Mouse (Mus musculus): Measurements from ENCODE around the gene Mbnl1.
"Not testable (repeated sequence)": the region's sequence is repeated elsewhere in the genome, so short reads cannot be mapped to it uniquely, and the experiment has no call there.

Gene Mbnl1

GRCm38 (mm10) chr3:60472681-60473177 is at the start of gene Mbnl1:
Mbnl1 (plus strand) TSS chr3:60472830.
- DNase-seq = no peak

GRCm38 (mm10) chr3:60424148-60424547 is 48.5 kb upstream of the Mbnl1 start:
- DNase-seq = no peak

- DNase-seq = no peak
These were observed 43.6 kb upstream of the Mbnl1 start for GRCm38 (mm10) chr3:60429049-60429448.

- no peak for DNase-seq
These were observed 35.4 kb upstream of the Mbnl1 start for GRCm38 (mm10) chr3:60437254-60437653.

- DNase-seq = peak; percentile 41 to 66
These were observed 34.9 kb upstream of the Mbnl1 start for GRCm38 (mm10) chr3:60437678-60438232.

GRCm38 (mm10) chr3:60438715-60439114 is 33.9 kb upstream of the Mbnl1 start:
- no peak for DNase-seq

GRCm38 (mm10) chr3:60461828-60462521 is 10.7 kb upstream of the Mbnl1 start:
- DNase-seq = peak in 1 of 2 experiments; percentile 27

GRCm38 (mm10) chr3:60468667-60469066 is 4.0 kb upstream of the Mbnl1 start:
- not testable (repeated sequence) for DNase-seq

GRCm38 (mm10) chr3:60469170-60469805 is 3.3 kb upstream of the Mbnl1 start:
- DNase-seq = peak in 1 of 2 experiments; percentile 14

- DNase-seq = no peak
These were observed 484 bp upstream of the Mbnl1 start for GRCm38 (mm10) chr3:60472011-60472680.

- DNase-seq = no peak
These were observed 1.4 kb downstream of the Mbnl1 start for GRCm38 (mm10) chr3:60473861-60474653.

GRCm38 (mm10) chr3:60474654-60474972 is 2.0 kb downstream of the Mbnl1 start:
- DNase-seq = no peak

GRCm38 (mm10) chr3:60475055-60475454 is 2.4 kb downstream of the Mbnl1 start:
- no peak for DNase-seq

- DNase-seq = no peak
These were observed 4.2 kb downstream of the Mbnl1 start for GRCm38 (mm10) chr3:60476751-60477255.

- DNase-seq = no peak
These were observed 5.8 kb downstream of the Mbnl1 start for GRCm38 (mm10) chr3:60478433-60478832.

- DNase-seq = no peak
These were observed 8.1 kb downstream of the Mbnl1 start for GRCm38 (mm10) chr3:60480716-60481115.

GRCm38 (mm10) chr3:60481740-60482399 is 9.2 kb downstream of the Mbnl1 start:
- no peak for DNase-seq

GRCm38 (mm10) chr3:60483305-60483704 is 10.7 kb downstream of the Mbnl1 start:
- no peak for DNase-seq

GRCm38 (mm10) chr3:60485987-60486712 is 13.5 kb downstream of the Mbnl1 start:
- DNase-seq = no peak

- no peak for DNase-seq
These were observed 14.1 kb downstream of the Mbnl1 start for GRCm38 (mm10) chr3:60486713-60487170.

GRCm38 (mm10) chr3:60489509-60489908 is 16.9 kb downstream of the Mbnl1 start:
- no peak for DNase-seq
